17 mouse cellular contexts compared by ENCODE assay signal in the genomic region with DNA sequence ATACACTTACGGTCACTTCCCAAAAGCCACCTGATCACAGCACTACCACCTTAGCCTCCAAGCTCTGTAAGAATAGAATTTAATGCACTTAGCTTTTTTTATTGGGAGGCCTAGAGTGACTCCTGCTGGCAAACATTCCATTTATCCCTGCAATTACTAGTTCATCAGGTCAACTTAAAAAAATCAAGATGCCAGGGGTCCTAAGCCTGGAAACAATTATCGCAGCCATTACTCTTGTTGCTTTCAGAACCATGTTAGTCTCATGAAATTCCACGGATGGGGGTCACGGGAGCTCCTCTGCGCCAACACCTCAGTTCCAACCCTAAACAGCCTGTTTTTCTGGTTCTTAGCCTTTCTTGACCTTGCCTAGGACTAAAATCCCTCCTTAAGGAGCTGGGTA. TPM values are rescaled to one million over a fixed set of nuclear protein-coding genes. Genes with fewer than 3 reads are reported as not detected.
DNase-seq lines count a peak whose midpoint lies in the region; ATAC-seq and TF ChIP-seq lines count a peak whose summit lies in the region.
"Had no signal": no experiment of that assay in that cellular context is flagged by ENCODE, and none has a peak within 500 bp of the region (broad histone marks: within the 10 kb centered on the region; RNA-seq: fewer than 3 reads in every experiment).

No protein-coding gene starts in this region.

- no peak overlapping the region for H3K4me2 ChIP-seq in kidney, embryonic 16.5 days (replicated peaks; ENCODE audit: low read depth, low read length)
- no peak overlapping the region for H3K4me2 ChIP-seq in CH12.LX (ENCODE audit: insufficient read depth, low read depth, poor library complexity, severe bottlenecking)
- H3K4me2 ChIP-seq in midbrain, embryonic 16.5 days (ENCODE audit: low read length): no peak overlapping the region
- H3K4me2 ChIP-seq: liver, embryonic 15.5 days had no signal

- in situ Hi-C loops in CH12.LX (cut with MboI; ENCODE audit: low pct_ligation_motif_present, low pct_unique_long_range_greater_than_20kb, low sequenced_read_pairs): no loop called here

- no peak overlapping the region for H3K9ac ChIP-seq in kidney, embryonic 16.5 days (replicated peaks; ENCODE audit: low read length)
- no peak overlapping the region for H3K9ac ChIP-seq in CH12.LX (ENCODE audit: insufficient read depth, low read depth)
- H3K9ac ChIP-seq in midbrain, embryonic 16.5 days (ENCODE audit: low read depth, low read length): no peak overlapping the region
- H3K9ac ChIP-seq: embryonic facial prominence, embryonic 13.5 days; liver, embryonic 15.5 days; neural tube, embryonic 12.5 days had no signal

- WGBS in kidney, embryonic 16.5 days: 75% methylated on average over 5 of the region's 5 CpGs
- 79% methylated on average over 5 of the region's 5 CpGs for WGBS in midbrain, embryonic 16.5 days

- peak; percentile 23 for DNase-seq in cerebellum, adult 11-12 months
- no peak for DNase-seq in cerebellum, postnatal 4 days (ENCODE audit: low spot score in 2 of 2)
- peak; percentile 27 for DNase-seq in kidney, adult 9 months
- DNase-seq in CH12.LX (ENCODE audit: extremely low read depth): no peak
- peak; percentile 48 for DNase-seq in induced T-regulatory cell, adult 2 months (ENCODE audit: low read depth)
- DNase-seq in gastrocnemius, postnatal 10 days: no peak
- DNase-seq: adrenal gland, adult 8-10 months; B cell, adult 2 months; kidney, adult 8-10 months; spleen, adult 18-20 months; thymus, adult 18-20 months had no signal

- dilution Hi-C loops in CH12.LX (cut with MboI; ENCODE audit: extremely low pct_ligation_motif_present, extremely low pct_unique_long_range_greater_than_20kb, low sequenced_read_pairs): no loop called here

- TF ChIP-seq CTCF in CH12.LX (conservative IDR thresholded peaks at IDR 0.05 in 1 of 2, IDR thresholded peaks at IDR 0.05 in 1 of 2; ENCODE audit: low read depth in 2 of 2, low read length in 2 of 2): peak in 1 of 2 experiments; percentile 36; a peak in 2 of 4 replicates

- no peak for TF ChIP-seq POLR2A in CH12.LX (IDR thresholded peaks at IDR 0.05; ENCODE audit: low read depth, low read length)

- TF ChIP-seq RAD21 in CH12.LX (IDR thresholded peaks at IDR 0.05; ENCODE audit: low read depth, low read length): peak; percentile 22

- H3K79me2 ChIP-seq in CH12.LX (replicated peaks; ENCODE audit: control insufficient read depth, extremely low read depth, insufficient read depth, poor library complexity, severe bottlenecking): peaks cover 24% of the 10 kb centered on the region

- H3K9me3 ChIP-seq in kidney, embryonic 16.5 days (ENCODE audit: low read length): no peaks in the 10 kb centered on the region
- no peaks in the 10 kb centered on the region for H3K9me3 ChIP-seq in CH12.LX (replicated peaks; ENCODE audit: low read length)
- H3K9me3 ChIP-seq in midbrain, embryonic 16.5 days (replicated peaks; ENCODE audit: control insufficient read depth, low read length, poor library complexity, severe bottlenecking): no peaks in the 10 kb centered on the region
- H3K9me3 ChIP-seq: embryonic facial prominence, embryonic 13.5 days; hindbrain, embryonic 10.5 days; liver, embryonic 15.5 days; neural tube, embryonic 12.5 days had no signal

- H3K27me3 ChIP-seq in kidney, embryonic 16.5 days (ENCODE audit: insufficient read depth, low read length): no peaks in the 10 kb centered on the region
- no peaks in the 10 kb centered on the region for H3K27me3 ChIP-seq in CH12.LX (replicated peaks)
- no peaks in the 10 kb centered on the region for H3K27me3 ChIP-seq in midbrain, embryonic 16.5 days (ENCODE audit: control insufficient read depth, insufficient read depth, low read depth, low read length)
- H3K27me3 ChIP-seq: embryonic facial prominence, embryonic 13.5 days; neural tube, embryonic 12.5 days had no signal

- H3K4me3 ChIP-seq in kidney, embryonic 16.5 days (ENCODE audit: low read length): no peak overlapping the region
- no peak overlapping the region for H3K4me3 ChIP-seq in CH12.LX (replicated peaks in 1 of 3; ENCODE audit: low read depth in 2 of 3, low read length in 2 of 3, poor library complexity in 1 of 3)
- H3K4me3 ChIP-seq in midbrain, embryonic 16.5 days (ENCODE audit: low read depth, low read length): no peak overlapping the region
- H3K4me3 ChIP-seq: embryonic facial prominence, embryonic 13.5 days; hindbrain, embryonic 10.5 days; liver, embryonic 15.5 days; neural tube, embryonic 12.5 days had no signal

- no peak for TF ChIP-seq EP300 in CH12.LX (IDR thresholded peaks at IDR 0.05; ENCODE audit: low read length)

- H3K4me1 ChIP-seq in kidney, embryonic 16.5 days (ENCODE audit: insufficient read depth, low read length): peaks cover 24% of the 10 kb centered on the region
- peaks cover 5 to 45% of the 10 kb centered on the region in 2 experiments for H3K4me1 ChIP-seq in CH12.LX (ENCODE audit: control insufficient read depth in 1 of 2, insufficient read depth in 2 of 2)
- H3K4me1 ChIP-seq in midbrain, embryonic 16.5 days (ENCODE audit: control insufficient read depth, insufficient read depth, low read length): peaks cover 20% of the 10 kb centered on the region

- H3K27ac ChIP-seq in kidney, embryonic 16.5 days (ENCODE audit: low read length): no peak overlapping the region
- no peak overlapping the region for H3K27ac ChIP-seq in CH12.LX (ENCODE audit: insufficient read depth, low read depth)
- no peak overlapping the region for H3K27ac ChIP-seq in midbrain, embryonic 16.5 days (ENCODE audit: low read length)
- H3K27ac ChIP-seq: embryonic facial prominence, embryonic 13.5 days; hindbrain, embryonic 10.5 days; liver, embryonic 15.5 days; neural tube, embryonic 12.5 days had no signal

- ATAC-seq in kidney, embryonic 16.5 days (ENCODE audit: low FRiP score, low TSS enrichment): no peak
- no peak for ATAC-seq in midbrain, embryonic 16.5 days

- 0 out of 2 replicates have a peak, but pooled peaks cover 3% of the 10 kb centered on the region for H3K36me3 ChIP-seq in kidney, embryonic 16.5 days (ENCODE audit: insufficient read depth, low read length)
- peaks cover 0 to 4% of the 10 kb centered on the region in 2 experiments for H3K36me3 ChIP-seq in CH12.LX (replicated peaks in 1 of 2; ENCODE audit: control insufficient read depth in 1 of 2, insufficient read depth in 1 of 2, low read length in 1 of 2)
- H3K36me3 ChIP-seq in midbrain, embryonic 16.5 days (ENCODE audit: control insufficient read depth, insufficient read depth, low read length): no peaks in the 10 kb centered on the region
- H3K36me3 ChIP-seq: embryonic facial prominence, embryonic 13.5 days; liver, embryonic 15.5 days; neural tube, embryonic 12.5 days had no signal

TF ChIP-seq in CH12.LX, 34 proteins besides CTCF, POLR2A, EP300 and RAD21:
- TF ChIP-seq MAZ (IDR thresholded peaks at IDR 0.05; ENCODE audit: low read depth, low read length): no peak
- no peak for TF ChIP-seq E2F4 (IDR thresholded peaks at IDR 0.05; ENCODE audit: insufficient replicate concordance, low read depth, low read length)
- no peak for TF ChIP-seq PAX5 (IDR thresholded peaks at IDR 0.05; ENCODE audit: low read length)
- TF ChIP-seq ZKSCAN1 (IDR thresholded peaks at IDR 0.05; ENCODE audit: borderline replicate concordance, low read depth, low read length): no peak
- TF ChIP-seq ZMIZ1 (IDR thresholded peaks at IDR 0.05; ENCODE audit: low read depth, low read length): no peak
- no peak for TF ChIP-seq UBTF (IDR thresholded peaks at IDR 0.05; ENCODE audit: low read depth, low read length)
- no peak for TF ChIP-seq ZNF384 (IDR thresholded peaks at IDR 0.05; ENCODE audit: low read depth, low read length)
- no peak for TF ChIP-seq MYC (IDR thresholded peaks at IDR 0.05; ENCODE audit: low read depth, low read length)
- no peak for TF ChIP-seq MAX (IDR thresholded peaks at IDR 0.05; ENCODE audit: low read length)
- TF ChIP-seq NRF1 (IDR thresholded peaks at IDR 0.05; ENCODE audit: low read depth, low read length): no peak

RNA-seq across cellular contexts. Expression of a gene that starts 1.4 kb away (rescaled TPM):
- 22.5 and 23.3 TPM in 2 replicates for polyA plus RNA-seq in kidney, embryonic 16.5 days (2015; fragmentation: Nextera tagmentation; extraction: Ambion mirVana)
- 21.8 and 22.1 TPM in 2 replicates for total RNA-seq in CH12.LX (2012; rRNA removed)
- total RNA-seq in CH12.LX (2014; rRNA removed): 14.4 and 15.6 TPM in 2 replicates
- 25.0 and 30.9 TPM in 2 replicates for polyA plus RNA-seq in CH12.LX (2012; ENCODE audit: insufficient read length, low read depth)
- total RNA-seq in gastrocnemius, postnatal 10 days (2021): 10 to 100 TPM; 34.5 to 43.6 TPM
- polyA plus RNA-seq in midbrain, embryonic 16.5 days (2015; fragmentation: Nextera tagmentation; extraction: Ambion mirVana): 13.2 and 13.6 TPM in 2 replicates

RNA-seq across cellular contexts. Expression of a gene that starts 37.4 kb away (rescaled TPM):
- 64.9 and 71.2 TPM in 2 replicates for polyA plus RNA-seq in kidney, embryonic 16.5 days (2015; fragmentation: Nextera tagmentation; extraction: Ambion mirVana)
- total RNA-seq in CH12.LX (2012; rRNA removed): 31.4 and 34.3 TPM in 2 replicates
- total RNA-seq in CH12.LX (2014; rRNA removed): 87.2 and 94.8 TPM in 2 replicates
- 35.9 and 39.8 TPM in 2 replicates for polyA plus RNA-seq in CH12.LX (2012; ENCODE audit: insufficient read length, low read depth)
- total RNA-seq in gastrocnemius, postnatal 10 days (2021): 10 to 100 TPM in 1 of 2 experiments, 1 to 10 TPM in 1; 9.7 to 12.1 TPM
- polyA plus RNA-seq in midbrain, embryonic 16.5 days (2015; fragmentation: Nextera tagmentation; extraction: Ambion mirVana): 91.7 and 94.3 TPM in 2 replicates

RNA-seq across cellular contexts. Expression of a gene that starts 43.9 kb away (rescaled TPM):
- polyA plus RNA-seq in kidney, embryonic 16.5 days (2015; fragmentation: Nextera tagmentation; extraction: Ambion mirVana): 34.2 and 40.8 TPM in 2 replicates
- total RNA-seq in CH12.LX (2012; rRNA removed) (20.5 and 21.3 TPM in 2 replicates), CH12.LX (2014; rRNA removed) (26.7 and 28.4 TPM in 2 replicates)
- polyA plus RNA-seq in CH12.LX (2012; ENCODE audit: insufficient read length, low read depth): 20.1 and 20.3 TPM in 2 replicates
- 10 to 100 TPM; 22.7 to 25.4 TPM for total RNA-seq in gastrocnemius, postnatal 10 days (2021)
- polyA plus RNA-seq in midbrain, embryonic 16.5 days (2015; fragmentation: Nextera tagmentation; extraction: Ambion mirVana): 37.4 and 38.6 TPM in 2 replicates

Comparison
In these comparisons a context has a peak if more than half of its experiments do, and no peak if none do; other contexts are left out.
1. DNase-seq: peak in cerebellum, adult 11-12 months (single experiment), kidney, adult 9 months (single experiment) and induced T-regulatory cell, adult 2 months (single experiment); none in cerebellum, postnatal 4 days (0 of 2), CH12.LX (single experiment) and gastrocnemius, postnatal 10 days (single experiment).